Mouse (Mus musculus) left cerebral cortex, postnatal 10 days (tissue): ENCODE measurements around the gene Chrng. TPM values are rescaled to one million over a fixed set of nuclear protein-coding genes. Genes with fewer than 3 reads are reported as not detected.

ENCODE experiments used
- DNase-seq, 2 experiments: peaks; one replicate each; pipeline ENCODE4 v3.0.0; 2021 to 2022; ENCODE audit warnings: low spot score in 2 of 2, mixed read lengths in 1 of 2; ENCODE audit errors: extremely low spot score in 1 of 2
- intact Hi-C: fragments of 180-260 bp; cut with DNase I; formaldehyde crosslinking; loops from one replicate; pipeline ENCODE4 v1.15.1; 2025
- total RNA-seq, 2 experiments: library from RNA; stranded (reverse); gene quantifications; 2 replicates each; pipeline ENCODE4 v1.2.3; 2021

Chrng gene
- not detected for total RNA-seq

DNA sequence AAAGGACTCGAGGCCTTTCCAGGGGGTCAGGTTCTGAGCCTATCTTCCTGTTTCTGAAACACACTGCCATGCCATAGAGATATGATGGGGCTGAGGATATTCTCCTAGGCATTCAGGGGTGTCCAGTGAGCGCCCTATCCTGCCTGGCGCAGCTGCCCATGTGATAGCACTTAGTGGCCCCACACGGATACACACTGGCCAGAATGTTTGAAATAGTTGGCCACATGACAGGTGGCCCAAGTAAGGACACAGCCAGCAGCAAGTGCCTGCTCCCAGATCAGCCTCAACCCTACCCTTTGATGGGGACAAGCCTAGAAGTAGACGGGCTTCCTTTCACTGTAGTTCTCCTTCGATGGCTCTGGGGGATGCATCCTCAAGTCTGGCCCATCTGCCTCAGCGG, at the start of gene Chrng:
Chrng (plus strand) TSS at position 193 of the 400 bp plus-strand sequence.
- intact Hi-C loops: no loop called here

DNA sequence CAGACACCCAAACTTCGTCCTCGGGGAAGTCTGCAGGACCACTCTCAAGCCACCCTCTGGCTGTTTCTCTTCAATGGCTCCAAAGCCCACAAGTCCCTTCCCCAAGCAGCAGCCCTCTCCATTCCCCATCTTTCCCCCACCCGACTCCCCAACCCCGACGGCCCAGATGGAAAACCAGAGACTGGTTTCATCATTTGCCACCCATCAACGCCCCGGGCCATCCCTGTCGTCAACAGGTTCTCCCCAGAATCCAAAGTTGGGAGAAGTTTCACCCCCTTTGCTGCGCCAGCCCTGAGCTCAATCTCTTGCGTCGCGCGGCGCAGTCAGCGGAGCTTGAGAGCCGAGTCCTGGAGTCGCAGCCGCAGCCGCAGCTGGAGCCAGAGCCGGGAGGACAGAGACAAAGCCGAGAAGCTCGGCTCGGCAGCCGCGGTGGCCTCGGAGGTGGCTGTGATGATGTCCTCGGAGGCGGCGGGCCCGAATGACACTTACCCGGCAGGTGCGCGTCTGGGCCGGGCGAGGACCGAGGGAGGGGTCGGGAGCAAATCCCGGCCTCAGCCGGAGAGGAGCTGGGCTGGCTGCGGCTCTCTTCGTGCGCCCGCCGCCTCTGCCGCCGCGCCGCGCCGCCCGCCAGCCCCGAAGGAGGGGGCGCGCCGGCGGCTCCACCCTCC, 48.8 kb upstream of the Chrng start:
- intact Hi-C loops: no loop called here
- peak in 1 of 2 experiments; percentile 36 for DNase-seq

More for the DNA sequence above, at the start of gene Chrng:
- no peak for DNase-seq

GRCm38 (mm10) chr1:87156199-87156587, 48.3 kb upstream of the Chrng start, which contains the start of gene Ecel1:
Ecel1 (minus strand) TSS chr1:87156521.
- DNase-seq: no peak
- intact Hi-C loops: no loop called here

GRCm38 (mm10) chr1:87159396-87159795, 45.1 kb upstream of the Chrng start:
- no peak for DNase-seq
- intact Hi-C loops: no loop called here

DNA sequence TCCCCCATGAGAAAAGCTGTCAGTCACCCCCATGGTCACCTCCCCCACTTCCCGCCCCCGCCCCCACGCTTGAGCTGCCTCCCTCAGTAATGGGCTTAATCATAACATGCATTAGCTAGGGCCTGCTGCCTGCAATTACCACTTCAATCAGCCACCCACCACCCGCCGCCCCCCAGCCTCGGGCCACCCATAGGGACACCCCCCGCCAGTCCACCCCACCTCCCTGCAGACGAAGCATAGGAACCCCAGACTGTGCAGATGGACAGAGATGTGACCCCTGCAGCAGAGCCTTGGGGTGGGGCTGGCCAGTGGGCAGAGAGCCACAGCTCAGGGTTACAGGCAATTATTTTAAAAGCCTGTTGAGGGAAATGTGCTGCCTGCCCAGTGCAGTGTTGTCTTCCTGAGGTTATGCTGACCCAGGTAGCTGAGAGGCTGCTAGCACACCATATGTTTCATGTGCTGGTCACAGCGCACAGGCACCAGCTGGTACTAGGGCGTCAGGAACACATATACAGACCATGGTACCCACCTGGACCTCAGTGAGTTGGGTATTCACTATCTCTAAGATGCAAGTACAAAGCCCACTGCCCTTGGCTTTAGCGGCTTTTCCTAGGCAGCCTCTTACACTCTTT, 40.2 kb upstream of the Chrng start:
- DNase-seq: no peak
- intact Hi-C loops: no loop called here

GRCm38 (mm10) chr1:87164796-87165184, 39.7 kb upstream of the Chrng start:
- intact Hi-C loops: no loop called here

GRCm38 (mm10) chr1:87170458-87170857, 34.0 kb upstream of the Chrng start:
- intact Hi-C loops: no loop called here
- DNase-seq: peak in 1 of 2 experiments; percentile 21

More at GRCm38 (mm10) chr1:87164796-87165184, 39.7 kb upstream of the Chrng start:
- no peak for DNase-seq

GRCm38 (mm10) chr1:87171312-87171711, 33.1 kb upstream of the Chrng start:
- no peak for DNase-seq
- intact Hi-C loops: no loop called here

GRCm38 (mm10) chr1:87172316-87172715, 32.1 kb upstream of the Chrng start:
- intact Hi-C loops: no loop called here
- no peak for DNase-seq

- intact Hi-C loops: no loop called here
Observed at GRCm38 (mm10) chr1:87174006-87174955, 30.2 kb upstream of the Chrng start.

GRCm38 (mm10) chr1:87175852-87176292, 28.6 kb upstream of the Chrng start:
- intact Hi-C loops: no loop called here

More at GRCm38 (mm10) chr1:87174006-87174955, 30.2 kb upstream of the Chrng start:
- peak; percentile 46 to 75 for DNase-seq

DNA sequence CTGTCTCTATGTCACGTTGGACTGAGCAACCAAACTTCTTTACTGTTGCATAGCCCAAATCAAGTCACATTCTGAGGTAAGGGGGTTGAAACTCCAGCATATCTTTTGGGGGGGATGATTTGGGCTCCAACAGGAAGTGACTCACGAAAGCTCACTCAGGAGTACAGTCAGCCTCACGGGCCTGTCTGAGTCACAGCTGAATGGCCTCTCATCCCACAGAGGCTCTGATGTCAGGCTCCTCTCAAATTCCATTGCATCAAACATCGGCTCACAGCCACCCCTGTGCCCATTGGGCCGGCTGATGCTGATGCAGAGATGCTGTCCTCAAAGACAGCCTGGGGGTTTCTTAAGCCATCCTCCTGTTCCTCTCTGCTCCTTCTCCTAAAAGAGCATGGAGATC, 23.6 kb upstream of the Chrng start:
- no peak for DNase-seq
- intact Hi-C loops: no loop called here

More at GRCm38 (mm10) chr1:87175852-87176292, 28.6 kb upstream of the Chrng start:
- peak; percentile 62 to 85 for DNase-seq

- intact Hi-C loops: no loop called here
- no peak for DNase-seq
Observed at GRCm38 (mm10) chr1:87183013-87183412, 21.4 kb upstream of the Chrng start, which contains the start of gene Prss56. Prss56 (plus strand) TSS chr1:87183313.

GRCm38 (mm10) chr1:87183998-87184750, 20.3 kb upstream of the Chrng start:
- DNase-seq: no peak
- intact Hi-C loops: no loop called here

- peak in 1 of 2 experiments; percentile 80 for DNase-seq
- intact Hi-C loops: loop anchor here (5.0 kb wide), 2 partner anchors 142 to 517 kb away; no protein-coding TSS in a partner anchor
Observed at GRCm38 (mm10) chr1:87184751-87185139, 19.7 kb upstream of the Chrng start.

DNA sequence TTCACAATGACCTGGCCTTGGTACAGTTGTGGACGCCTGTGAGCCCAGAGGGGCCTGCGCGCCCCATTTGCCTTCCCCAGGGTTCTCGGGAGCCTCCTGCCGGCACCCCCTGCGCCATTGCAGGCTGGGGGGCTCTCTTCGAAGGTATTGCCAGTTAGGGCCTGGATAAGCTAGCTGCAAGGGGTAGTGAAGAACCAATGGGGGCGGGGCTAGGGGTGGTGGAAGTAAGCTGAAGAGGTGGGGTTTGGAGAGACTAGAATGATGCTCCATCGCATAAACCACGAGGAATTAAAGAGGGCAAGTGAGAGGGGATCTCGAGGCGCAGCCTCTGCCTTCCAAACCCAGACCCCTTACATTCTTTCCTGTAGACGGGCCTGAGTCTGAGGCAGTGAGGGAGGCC, 18.9 kb upstream of the Chrng start:
- intact Hi-C loops: loop anchor here (5.0 kb wide), 2 partner anchors 143 to 518 kb away; no protein-coding TSS in a partner anchor
- DNase-seq: no peak

DNA sequence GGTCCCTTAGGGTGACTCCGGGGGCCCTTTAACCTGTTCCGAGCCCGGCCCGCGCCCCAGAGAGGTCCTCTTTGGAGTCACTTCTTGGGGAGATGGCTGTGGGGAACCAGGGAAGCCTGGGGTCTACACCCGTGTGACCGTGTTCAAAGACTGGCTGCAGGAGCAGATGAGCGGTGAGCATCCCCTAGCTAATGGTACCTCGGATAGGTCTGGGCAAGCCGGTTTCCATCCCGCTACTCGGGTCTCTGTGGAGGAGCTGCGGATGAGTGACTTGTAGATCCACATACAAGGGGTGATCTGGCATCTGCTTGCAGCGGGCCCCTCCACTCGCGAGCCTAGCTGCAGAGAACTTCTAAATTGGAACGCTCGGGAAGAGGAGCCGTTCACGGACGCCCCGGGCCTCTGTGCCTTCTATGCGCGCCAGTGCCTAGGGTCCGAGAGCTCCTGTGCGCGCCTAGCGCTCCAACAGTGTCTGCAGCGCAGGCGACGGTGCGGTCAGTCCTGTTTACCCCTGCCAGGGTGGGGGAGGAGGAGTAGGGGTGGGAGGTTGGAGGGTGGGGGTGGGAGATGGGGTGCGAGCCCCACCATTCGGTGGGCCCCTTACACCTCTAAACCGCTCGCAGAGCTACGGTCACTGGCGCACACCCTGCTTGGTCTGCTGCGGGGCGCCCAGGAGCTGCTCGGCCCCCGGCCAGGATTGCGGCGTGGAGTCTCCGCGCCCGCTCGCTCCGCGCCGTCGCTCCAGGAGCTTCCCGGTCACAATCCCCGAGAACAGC, 18.0 kb upstream of the Chrng start:
- DNase-seq: no peak
- intact Hi-C loops: loop anchor here (2.0 to 5.0 kb wide), 3 partner anchors 144 to 568 kb away; no protein-coding TSS in a partner anchor

GRCm38 (mm10) chr1:87187037-87187355, 17.5 kb upstream of the Chrng start:
- peak; percentile 65 to 79 for DNase-seq
- intact Hi-C loops: loop anchor here (2.0 to 5.0 kb wide), 3 partner anchors 145 to 568 kb away; no protein-coding TSS in a partner anchor
